Mouse (Mus musculus): ENCODE measurements at regions not wholly inside any gene's neighbourhood (a gene's known extent, or its start where the extent isn't known, plus 50 kb on each side); places are given as distances from the start of the nearest gene placed in this dataset.

DNA sequence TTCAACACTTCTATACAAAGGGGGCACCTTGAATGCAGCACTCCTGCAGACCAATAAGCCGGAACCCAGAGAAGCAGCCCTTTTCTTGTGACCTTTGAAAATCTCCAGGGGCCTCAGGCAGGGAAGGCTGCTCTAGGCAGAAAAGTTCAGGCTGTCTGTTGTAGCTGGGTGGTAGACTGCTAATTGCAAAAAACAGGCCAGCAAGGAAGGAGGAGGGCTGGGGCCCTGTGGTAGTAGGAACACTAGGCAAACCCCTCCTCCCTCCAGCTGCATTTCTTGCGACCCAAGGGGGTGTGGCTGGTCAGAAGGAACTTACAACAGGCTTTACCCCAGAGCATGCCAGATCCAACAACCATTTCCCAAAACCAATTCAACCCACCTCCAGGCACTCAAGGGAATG lies 482.8 kb downstream of the Bnc2 start:
- 46% methylated on average over 2 of the region's 2 CpGs for WGBS
- H3K9ac ChIP-seq (replicated peaks): no peak overlapping the region
- no peaks in the 10 kb centered on the region for H3K4me1 ChIP-seq (replicated peaks)
- H3K4me2 ChIP-seq (replicated peaks): no peak overlapping the region
- no peak for ATAC-seq
- no peaks in the 10 kb centered on the region for H3K9me3 ChIP-seq
- H3K36me3 ChIP-seq: no peaks in the 10 kb centered on the region
- H3K4me3 ChIP-seq (replicated peaks): no peak overlapping the region
- no peak overlapping the region for H3K27ac ChIP-seq
- H3K27me3 ChIP-seq: peaks cover 8% of the 10 kb centered on the region; the same call in 1 of the 2 replicates

DNA sequence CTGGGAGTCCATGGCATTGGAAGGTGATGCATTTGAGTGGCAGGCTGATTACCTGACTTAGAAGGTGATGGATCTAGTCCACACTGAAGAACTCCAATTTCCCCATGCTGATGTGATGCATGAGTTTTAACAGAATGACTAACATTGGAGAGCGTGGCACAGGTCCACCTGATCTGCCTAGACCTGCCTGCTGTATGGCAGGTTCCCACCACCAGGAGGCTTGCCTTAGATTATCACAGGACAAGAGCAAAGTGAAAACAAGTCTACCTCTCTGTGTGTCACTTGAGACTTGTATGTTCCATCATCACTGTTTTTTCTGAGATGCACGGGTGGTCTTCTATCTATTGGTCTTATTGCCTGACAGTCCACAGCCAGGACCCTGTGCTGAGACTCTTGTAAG lies 478.3 kb downstream of the Bnc2 start:
- 91% methylated on average over 2 of the region's 2 CpGs for WGBS
- no peak overlapping the region for H3K27ac ChIP-seq
- H3K9ac ChIP-seq (replicated peaks): no peak overlapping the region
- H3K4me3 ChIP-seq (replicated peaks): no peak overlapping the region
- 0 out of 2 replicates have a peak, but pooled peaks cover 3% of the 10 kb centered on the region for H3K27me3 ChIP-seq
- no peaks in the 10 kb centered on the region for H3K9me3 ChIP-seq
- H3K4me2 ChIP-seq (replicated peaks): no peak overlapping the region
- no peaks in the 10 kb centered on the region for H3K36me3 ChIP-seq
- no peak for ATAC-seq
- peaks cover 9% of the 10 kb centered on the region for H3K4me1 ChIP-seq (replicated peaks)

DNA sequence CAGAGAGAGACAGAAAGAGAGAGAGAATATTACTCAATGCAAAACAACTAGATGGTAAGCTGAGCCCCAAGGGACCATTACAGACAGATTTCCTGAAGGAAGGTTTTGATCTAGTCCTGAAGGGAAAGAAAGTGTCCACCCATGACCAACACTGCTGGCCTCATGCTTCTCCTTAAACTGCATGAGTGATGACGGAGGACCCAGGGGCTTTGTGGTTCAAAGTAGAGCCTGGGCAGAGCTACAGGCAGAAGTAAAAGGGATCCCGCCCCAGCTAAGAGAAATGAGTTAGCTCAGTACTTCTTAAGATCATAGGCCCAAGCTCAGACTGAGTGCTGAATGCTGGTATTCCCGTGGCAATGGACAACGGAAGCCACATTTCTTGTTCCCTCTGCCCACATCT lies 476.9 kb downstream of the Bnc2 start:
- Histone ChIP-seq H3K4me3 (replicated peaks) (no peak overlapping the region), H3K4me2 (replicated peaks) (no peak overlapping the region), H3K9ac (replicated peaks) (no peak overlapping the region), H3K9me3 (no peaks in the 10 kb centered on the region), H3K27ac (no peak overlapping the region), H3K4me1 (replicated peaks) (peaks cover 22% of the 10 kb centered on the region), H3K36me3 (no peaks in the 10 kb centered on the region), H3K27me3 (0 out of 2 replicates have a peak, but pooled peaks cover 3% of the 10 kb centered on the region)
- 95% methylated on average over 4 of the region's 4 CpGs for WGBS
- no peak for ATAC-seq

DNA sequence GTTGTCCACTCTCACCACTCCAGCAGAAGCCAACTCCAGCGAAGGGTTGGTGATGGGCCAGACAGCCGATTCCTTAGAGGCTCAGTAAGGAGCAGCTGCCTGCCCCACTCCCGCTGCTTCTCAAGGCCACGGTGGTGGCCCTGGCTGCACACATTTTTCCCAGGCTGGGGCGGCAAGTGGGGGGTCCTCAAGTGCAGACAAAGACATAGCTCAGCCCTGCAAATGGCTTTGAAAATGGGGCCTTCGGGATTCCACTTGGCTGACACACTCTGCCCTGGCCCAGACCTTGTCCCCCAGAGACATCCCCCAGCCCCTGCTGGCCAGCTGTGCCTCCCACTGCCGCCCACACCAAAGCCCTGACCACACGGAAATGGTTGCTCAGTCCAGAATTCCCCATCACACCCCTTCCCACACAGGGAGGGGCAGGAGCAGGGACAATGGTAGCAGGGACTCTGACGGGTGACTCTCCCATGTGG lies 475.9 kb downstream of the Bnc2 start:
- Histone ChIP-seq H3K9me3 (no peaks in the 10 kb centered on the region), H3K36me3 (no peaks in the 10 kb centered on the region), H3K4me3 (replicated peaks) (no peak overlapping the region), H3K27ac (no peak overlapping the region), H3K4me1 (replicated peaks) (peaks cover 22% of the 10 kb centered on the region), H3K9ac (replicated peaks) (no peak overlapping the region), H3K4me2 (replicated peaks) (no peak overlapping the region), H3K27me3 (0 out of 2 replicates have a peak, but pooled peaks cover 3% of the 10 kb centered on the region)
- WGBS: 33% methylated on average over 9 of the region's 9 CpGs
- ATAC-seq: peak; percentile 55; the same call in 1 of the 2 replicates

DNA sequence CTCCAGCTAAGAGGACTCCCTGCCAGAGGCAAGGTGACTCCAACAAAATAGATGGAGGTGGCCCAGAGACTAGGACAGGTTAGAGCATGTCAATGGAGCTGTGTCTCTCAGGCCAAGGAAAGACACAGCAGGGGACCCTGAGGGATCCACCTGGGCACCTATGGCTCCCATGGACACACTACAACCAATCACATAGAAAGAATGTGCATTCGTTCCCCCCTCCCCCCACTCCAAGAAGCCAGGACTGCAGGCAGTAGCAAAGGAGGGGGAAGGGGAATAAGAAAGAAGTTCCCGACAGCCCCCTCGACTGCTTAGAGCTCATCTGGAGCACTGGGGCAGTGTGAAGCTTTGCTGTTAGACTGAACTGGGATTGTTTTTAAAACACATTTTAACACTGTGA lies 474.1 kb downstream of the Bnc2 start:
- Histone ChIP-seq H3K36me3 (no peaks in the 10 kb centered on the region), H3K9ac (replicated peaks) (no peak overlapping the region), H3K4me2 (replicated peaks) (no peak overlapping the region), H3K4me3 (replicated peaks) (no peak overlapping the region), H3K9me3 (no peaks in the 10 kb centered on the region), H3K27ac (no peak overlapping the region), H3K4me1 (replicated peaks) (peaks cover 22% of the 10 kb centered on the region), H3K27me3 (0 out of 2 replicates have a peak, but pooled peaks cover 3% of the 10 kb centered on the region)
- 39% methylated on average over 3 of the region's 3 CpGs for WGBS
- ATAC-seq: no peak

DNA sequence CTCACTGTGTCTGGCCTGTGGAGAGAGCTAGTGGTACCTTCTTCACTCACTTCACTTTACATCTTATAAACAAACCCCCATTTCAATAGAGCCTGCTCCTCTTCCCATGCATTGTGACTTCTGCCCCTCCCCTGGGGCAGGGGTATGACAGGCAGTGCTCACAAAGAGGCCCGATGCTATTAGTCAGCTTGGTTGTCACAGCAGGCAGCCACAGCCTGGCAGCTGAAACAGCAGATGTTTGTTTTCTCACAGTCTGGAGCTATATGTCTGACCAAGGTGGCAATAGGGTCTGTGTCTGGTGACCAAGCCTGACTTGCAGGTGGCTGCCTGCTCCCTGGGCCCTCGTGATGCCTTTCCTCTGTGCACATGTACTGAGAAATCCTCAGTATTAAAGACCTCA lies 472.8 kb downstream of the Bnc2 start:
- peak; percentile 41 for ATAC-seq

DNA sequence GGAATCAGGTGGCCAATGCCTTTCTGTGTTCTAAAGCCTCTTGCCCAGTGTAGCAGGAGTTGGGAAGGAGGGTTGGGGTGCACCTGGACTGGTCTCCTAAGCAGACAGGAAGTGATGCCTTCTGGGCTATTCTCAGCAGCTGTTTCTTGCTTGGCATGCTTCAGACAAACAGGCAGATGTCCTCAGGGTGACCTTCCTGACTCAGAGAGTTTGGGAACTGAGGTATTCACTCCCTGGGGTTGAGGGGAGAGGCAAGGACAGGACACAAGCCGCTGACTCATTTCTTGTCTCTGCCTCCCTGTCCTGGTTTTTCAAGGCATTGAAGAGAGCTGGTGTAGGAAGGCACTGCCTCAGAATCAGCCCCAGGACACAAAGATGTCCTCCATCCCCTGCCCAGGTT lies 471.4 kb downstream of the Bnc2 start:
- peaks cover 22% of the 10 kb centered on the region for H3K4me1 ChIP-seq (replicated peaks)
- ATAC-seq: no peak
- H3K9ac ChIP-seq (replicated peaks): no peak overlapping the region
- no peaks in the 10 kb centered on the region for H3K9me3 ChIP-seq
- 85% methylated on average over 1 of the region's 1 CpGs for WGBS
- 0 out of 2 replicates have a peak, but pooled peaks cover 3% of the 10 kb centered on the region for H3K27me3 ChIP-seq
- no peak overlapping the region for H3K27ac ChIP-seq
- no peaks in the 10 kb centered on the region for H3K36me3 ChIP-seq
- H3K4me2 ChIP-seq (replicated peaks): no peak overlapping the region
- no peak overlapping the region for H3K4me3 ChIP-seq (replicated peaks)

More for the DNA sequence above, 472.8 kb downstream of the Bnc2 start:
- Histone ChIP-seq H3K4me2 (replicated peaks) (no peak overlapping the region), H3K9ac (replicated peaks) (no peak overlapping the region), H3K27me3 (0 out of 2 replicates have a peak, but pooled peaks cover 3% of the 10 kb centered on the region), H3K9me3 (no peaks in the 10 kb centered on the region), H3K27ac (no peak overlapping the region), H3K4me1 (replicated peaks) (peaks cover 22% of the 10 kb centered on the region), H3K4me3 (replicated peaks) (no peak overlapping the region), H3K36me3 (no peaks in the 10 kb centered on the region)
- WGBS: 14% methylated on average over 2 of the region's 2 CpGs

DNA sequence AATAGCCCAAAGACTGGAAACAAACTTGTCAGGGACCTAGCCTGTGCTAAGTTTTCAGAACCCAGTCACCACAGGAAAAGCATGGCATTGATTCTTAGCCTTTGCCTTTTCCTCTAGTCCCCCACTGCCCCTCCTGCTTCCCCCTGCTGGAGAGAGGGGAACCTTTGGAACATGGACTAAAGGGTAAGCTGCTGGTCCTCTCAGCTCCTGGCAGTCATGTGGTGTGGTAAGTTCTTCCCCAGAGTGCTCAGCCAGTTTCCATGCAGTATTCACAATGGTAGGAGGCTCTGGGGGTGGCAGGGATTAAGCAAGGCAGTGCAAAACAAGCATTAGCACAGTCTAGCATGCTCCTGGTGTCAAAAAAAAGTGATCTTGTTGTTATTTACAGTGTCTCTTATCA lies 470.3 kb downstream of the Bnc2 start:
- no peaks in the 10 kb centered on the region for H3K9me3 ChIP-seq

DNA sequence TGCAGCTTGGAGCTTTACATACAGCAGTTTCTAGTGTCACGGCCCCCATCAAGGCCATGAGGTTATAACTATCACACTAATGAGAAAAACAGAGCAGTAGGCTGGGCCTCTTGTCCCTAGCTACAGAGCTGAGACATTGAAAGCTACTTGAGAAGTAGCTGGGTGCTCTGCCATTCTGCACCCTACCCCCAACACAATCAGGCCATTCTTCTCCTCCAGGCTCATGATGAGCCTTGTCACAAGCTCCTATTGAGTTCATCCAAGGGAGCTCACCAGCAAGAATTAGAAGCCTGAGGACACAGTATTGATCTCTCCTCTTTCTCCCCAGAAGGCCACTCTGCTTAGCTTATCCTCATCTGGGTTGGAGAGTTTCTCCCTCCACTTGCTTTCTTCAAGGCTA lies 466.9 kb downstream of the Bnc2 start:
- H3K9me3 ChIP-seq: no peaks in the 10 kb centered on the region
- no peaks in the 10 kb centered on the region for H3K36me3 ChIP-seq
- no peak for ATAC-seq
- H3K27ac ChIP-seq: no peak overlapping the region
- peaks cover 17% of the 10 kb centered on the region for H3K4me1 ChIP-seq (replicated peaks)
- H3K27me3 ChIP-seq: 0 out of 2 replicates have a peak, but pooled peaks cover 2% of the 10 kb centered on the region
- H3K4me3 ChIP-seq (replicated peaks): no peak overlapping the region
- no peak overlapping the region for H3K9ac ChIP-seq (replicated peaks)
- no peak overlapping the region for H3K4me2 ChIP-seq (replicated peaks)
- WGBS: 96% methylated on average over 1 of the region's 1 CpGs

More for the DNA sequence above, 470.3 kb downstream of the Bnc2 start:
- no peak for ATAC-seq
- Histone ChIP-seq H3K4me2 (replicated peaks) (no peak overlapping the region), H3K4me1 (replicated peaks) (peaks cover 13% of the 10 kb centered on the region), H3K36me3 (no peaks in the 10 kb centered on the region), H3K27ac (no peak overlapping the region), H3K27me3 (no peaks in the 10 kb centered on the region), H3K4me3 (replicated peaks) (no peak overlapping the region), H3K9ac (replicated peaks) (no peak overlapping the region)

DNA sequence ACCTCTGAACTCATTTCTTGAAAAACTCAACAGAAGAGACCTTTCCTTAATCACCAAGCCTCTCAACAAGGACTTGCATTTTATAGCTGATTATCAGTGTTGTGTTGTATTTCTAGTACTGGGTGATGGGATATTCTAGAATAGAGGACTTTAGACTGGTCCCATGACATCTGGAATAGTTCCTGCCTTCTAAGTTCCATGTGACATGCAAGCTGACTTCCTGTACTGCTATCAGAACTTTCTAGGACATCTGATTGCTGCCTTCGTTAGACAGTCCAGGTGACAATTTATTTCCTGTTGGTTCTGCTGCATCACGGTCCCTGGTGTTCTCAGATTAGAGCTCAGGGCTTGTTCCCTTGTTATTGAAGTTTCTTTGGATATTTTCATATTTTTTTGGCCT lies 465.5 kb downstream of the Bnc2 start:
- Histone ChIP-seq H3K9me3 (no peaks in the 10 kb centered on the region), H3K27me3 (0 out of 2 replicates have a peak, but pooled peaks cover 2% of the 10 kb centered on the region), H3K4me3 (replicated peaks) (no peak overlapping the region), H3K9ac (replicated peaks) (no peak overlapping the region), H3K27ac (no peak overlapping the region), H3K36me3 (no peaks in the 10 kb centered on the region), H3K4me2 (replicated peaks) (no peak overlapping the region), H3K4me1 (replicated peaks) (peaks cover 17% of the 10 kb centered on the region)
- 90% methylated on average over 2 of the region's 2 CpGs for WGBS
- no peak for ATAC-seq

DNA sequence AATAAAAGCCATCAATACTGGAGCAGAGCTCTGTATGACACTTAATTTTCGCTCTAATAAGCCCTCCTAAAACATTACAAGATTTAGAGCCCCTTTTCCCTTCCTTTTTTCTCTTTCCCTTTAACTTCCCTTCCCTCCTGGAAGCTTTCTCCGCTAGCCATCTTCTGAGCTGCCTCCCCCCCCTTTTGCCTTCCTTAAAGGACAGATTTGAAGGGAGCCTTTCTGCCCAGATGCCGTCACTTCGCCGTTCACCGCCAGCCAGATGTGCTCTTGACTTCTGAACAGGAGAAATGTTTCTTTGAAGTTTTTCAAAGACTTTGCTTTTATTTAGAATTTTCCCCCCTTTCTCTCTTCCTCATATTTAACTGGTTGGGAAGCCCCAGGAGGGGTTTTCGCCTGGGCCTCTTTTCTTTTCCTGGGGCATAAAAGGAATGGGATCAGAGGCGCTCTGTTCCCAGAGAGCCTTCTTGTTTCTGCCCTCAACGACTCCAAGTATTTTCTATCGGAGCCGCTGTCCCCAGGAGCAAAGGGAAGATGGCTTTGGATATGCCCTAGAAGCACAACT lies 463.7 kb downstream of the Bnc2 start:
- Histone ChIP-seq H3K4me3 (replicated peaks) (no peak overlapping the region), H3K27ac (no peak overlapping the region), H3K9me3 (no peaks in the 10 kb centered on the region), H3K4me2 (replicated peaks) (peak overlapping the region; percentile 1; the same call in 1 of the 2 replicates), H3K4me1 (replicated peaks) (peaks cover 17% of the 10 kb centered on the region), H3K9ac (replicated peaks) (no peak overlapping the region), H3K27me3 (0 out of 2 replicates have a peak, but pooled peaks cover 2% of the 10 kb centered on the region), H3K36me3 (no peaks in the 10 kb centered on the region)
- 18% methylated on average over 11 of the region's 11 CpGs for WGBS
- ATAC-seq: 0 out of 2 replicates have a peak, but pooled peaks have one; percentile 34

DNA sequence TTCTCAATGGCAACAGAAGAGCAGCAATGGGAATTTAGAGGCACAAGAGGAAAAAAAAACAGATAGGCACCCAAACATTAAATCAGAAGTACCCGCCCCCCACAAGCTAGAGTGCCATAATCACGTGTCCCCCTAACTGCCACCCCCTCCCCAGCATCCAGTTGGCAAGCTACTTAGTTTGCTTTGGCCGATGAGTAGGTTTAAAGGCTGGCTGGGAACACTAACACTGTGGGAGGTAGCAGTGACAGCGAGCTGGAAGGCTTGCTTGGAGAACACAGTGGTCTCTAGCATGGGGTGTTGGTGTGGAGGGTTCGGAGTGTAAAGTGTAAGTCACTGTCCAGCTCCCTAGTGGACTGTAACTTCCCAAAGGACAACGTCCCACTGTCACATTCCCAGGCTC lies 463.1 kb downstream of the Bnc2 start:
- H3K4me3 ChIP-seq (replicated peaks): no peak overlapping the region
- peaks cover 17% of the 10 kb centered on the region for H3K4me1 ChIP-seq (replicated peaks)
- ATAC-seq: no peak
- H3K9ac ChIP-seq (replicated peaks): no peak overlapping the region
- WGBS: 60% methylated on average over 6 of the region's 6 CpGs
- 0 out of 2 replicates have a peak, but pooled peaks cover 2% of the 10 kb centered on the region for H3K27me3 ChIP-seq
- H3K27ac ChIP-seq: no peak overlapping the region
- no peaks in the 10 kb centered on the region for H3K36me3 ChIP-seq
- H3K9me3 ChIP-seq: no peaks in the 10 kb centered on the region
- H3K4me2 ChIP-seq (replicated peaks): peak overlapping the region; percentile 1; the same call in 1 of the 2 replicates

DNA sequence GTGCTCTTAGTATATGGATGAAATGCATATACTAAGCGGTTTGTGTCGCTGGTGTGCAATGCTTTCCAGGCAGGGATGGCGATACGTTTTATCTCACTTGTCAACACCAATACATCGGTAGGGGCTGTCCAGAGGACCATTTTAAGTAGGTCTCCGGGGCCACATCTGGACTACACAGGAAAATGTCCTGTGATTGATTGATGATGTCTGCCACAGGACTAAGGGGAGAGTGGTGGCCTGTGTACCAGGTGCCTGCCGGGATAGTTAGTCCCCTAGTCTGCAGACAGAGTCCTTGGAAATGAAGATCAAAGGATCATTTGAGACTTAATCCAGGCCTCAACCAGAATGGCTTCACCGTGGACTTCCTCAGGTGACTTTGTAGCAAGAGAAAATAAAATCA lies 460.6 kb downstream of the Bnc2 start:
- Histone ChIP-seq H3K27me3 (peaks cover 2% of the 10 kb centered on the region; the same call in 1 of the 2 replicates), H3K9me3 (no peaks in the 10 kb centered on the region), H3K9ac (replicated peaks) (no peak overlapping the region), H3K36me3 (no peaks in the 10 kb centered on the region), H3K4me3 (replicated peaks) (no peak overlapping the region), H3K4me2 (replicated peaks) (no peak overlapping the region), H3K27ac (no peak overlapping the region), H3K4me1 (replicated peaks) (peaks cover 17% of the 10 kb centered on the region)
- 90% methylated on average over 8 of the region's 8 CpGs for WGBS
- no peak for ATAC-seq

Measured in midbrain, embryonic 13.5 days (tissue).